Mouse (Mus musculus): ENCODE data around the gene Btbd11. TPM values are rescaled to one million over a fixed set of nuclear protein-coding genes. Genes with fewer than 3 reads are reported as not detected.

Gene Btbd11
- 0.55 and 1.8 TPM in 2 replicates for total RNA-seq (2014; rRNA removed)
- polyA plus RNA-seq (2012; rRNA removed) = 0.56 and 0.92 TPM in 2 replicates

GRCm38 (mm10) chr10:85386605-85387218 is at the start of gene Btbd11:
Gene Btbd11, plus strand, starts transcription at chr10:85386814.
- H3K27ac ChIP-seq (replicated peaks; ENCODE audit: insufficient read depth, low read depth, low read length) = no peak within 1 kb of the TSS
- peak within 1 kb of the TSS; percentile 50 for H3K4me3 ChIP-seq (ENCODE audit: insufficient read depth, low read depth, low read length)
- H3K36me3 ChIP-seq (ENCODE audit: control insufficient read depth, insufficient read depth, low read length) = no peaks in the 10 kb centered on the region
- H3K27me3 ChIP-seq (ENCODE audit: control insufficient read depth, insufficient read depth, low read length) = peaks cover 12% of the 10 kb centered on the region
- 0 out of 2 replicates have a peak, but pooled peaks cover 5% of the 10 kb centered on the region for H3K4me1 ChIP-seq (ENCODE audit: control insufficient read depth, insufficient read depth, low read length)
- peak within 1 kb of the TSS; percentile 32 for H3K9ac ChIP-seq (ENCODE audit: low read depth, low read length)
- WGBS = under 1% methylated on average over 46 of the region's 46 CpGs
- TF ChIP-seq POLR2A (IDR thresholded peaks at IDR 0.05; ENCODE audit: extremely low read depth, insufficient read depth, low read length) (peak; percentile 70; the same call in 1 of the 2 replicates), CTCF (IDR thresholded peaks at IDR 0.05; ENCODE audit: low read depth, low read length) (no peak)
- H3K79me2 ChIP-seq (ENCODE audit: control insufficient read depth, insufficient read depth, low read length) = no peaks in the 10 kb centered on the region
- DNase-seq (ENCODE audit: extremely low read depth, low read depth, low spot score) = peak; percentile 84

DNA sequence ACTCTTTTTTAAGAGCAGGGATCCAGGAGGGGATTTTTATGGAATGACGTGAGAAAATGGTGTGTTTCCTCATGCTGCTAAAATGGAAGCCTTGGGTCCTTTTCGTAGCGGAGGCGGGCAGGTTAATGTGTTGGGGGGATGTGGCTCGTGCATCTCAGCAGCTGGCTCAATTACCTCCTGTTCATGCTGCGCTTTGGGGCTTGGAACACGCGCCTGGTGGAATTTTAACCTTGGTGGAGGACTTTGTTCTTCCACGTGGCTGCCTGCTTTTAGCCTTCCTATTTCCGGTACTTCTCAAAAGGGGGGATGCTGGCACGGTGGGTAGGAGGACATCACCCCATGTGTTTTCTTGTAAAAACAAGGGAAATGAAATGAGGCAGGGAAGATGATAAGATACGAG is 47.9 kb upstream of the Btbd11 start:
- Histone ChIP-seq H3K27me3 (ENCODE audit: control insufficient read depth, insufficient read depth, low read length) (no peaks in the 10 kb centered on the region), H3K27ac (replicated peaks; ENCODE audit: insufficient read depth, low read depth, low read length) (no peak overlapping the region), H3K79me2 (ENCODE audit: control insufficient read depth, insufficient read depth, low read length) (no peaks in the 10 kb centered on the region), H3K4me1 (ENCODE audit: control insufficient read depth, insufficient read depth, low read length) (no peaks in the 10 kb centered on the region), H3K9ac (ENCODE audit: low read depth, low read length) (no peak overlapping the region), H3K4me3 (ENCODE audit: insufficient read depth, low read depth, low read length) (no peak overlapping the region), H3K36me3 (ENCODE audit: control insufficient read depth, insufficient read depth, low read length) (no peaks in the 10 kb centered on the region)
- DNase-seq (ENCODE audit: extremely low read depth, low read depth, low spot score) = no peak
- 61% methylated on average over 12 of the region's 12 CpGs for WGBS
- no peak for TF ChIP-seq POLR2A (IDR thresholded peaks at IDR 0.05; ENCODE audit: extremely low read depth, insufficient read depth, low read length)

DNA sequence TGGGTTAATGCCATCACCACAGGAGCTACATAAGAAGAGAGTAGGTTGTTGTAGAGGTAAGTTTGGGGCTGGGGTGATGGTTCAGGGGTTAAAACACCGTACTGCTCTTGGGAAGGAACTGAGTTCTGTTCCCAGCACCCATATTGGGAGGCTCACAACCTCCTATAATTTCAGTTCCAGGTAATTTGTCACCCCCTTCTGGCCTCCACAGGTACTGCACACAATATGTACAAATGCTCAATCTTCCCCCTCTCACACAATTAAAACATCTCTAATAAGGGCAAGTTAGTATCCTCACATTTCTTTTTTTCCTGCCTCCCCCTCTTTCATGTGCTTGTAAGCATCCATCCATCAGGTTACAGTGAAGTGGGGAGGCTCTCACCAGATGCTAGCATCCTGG is 44.7 kb upstream of the Btbd11 start:
- no peaks in the 10 kb centered on the region for H3K4me1 ChIP-seq (ENCODE audit: control insufficient read depth, insufficient read depth, low read length)
- H3K27me3 ChIP-seq (ENCODE audit: control insufficient read depth, insufficient read depth, low read length) = no peaks in the 10 kb centered on the region
- H3K9ac ChIP-seq (ENCODE audit: low read depth, low read length) = no peak overlapping the region
- TF ChIP-seq CTCF (IDR thresholded peaks at IDR 0.05; ENCODE audit: low read depth, low read length) = no peak
- no peak for TF ChIP-seq POLR2A (IDR thresholded peaks at IDR 0.05; ENCODE audit: extremely low read depth, insufficient read depth, low read length)
- no peaks in the 10 kb centered on the region for H3K79me2 ChIP-seq (ENCODE audit: control insufficient read depth, insufficient read depth, low read length)
- no peak overlapping the region for H3K27ac ChIP-seq (replicated peaks; ENCODE audit: insufficient read depth, low read depth, low read length)
- no peak for DNase-seq (ENCODE audit: extremely low read depth, low read depth, low spot score)
- H3K4me3 ChIP-seq (ENCODE audit: insufficient read depth, low read depth, low read length) = no peak overlapping the region
- 78% methylated on average over 1 of the region's 1 CpGs for WGBS
- no peaks in the 10 kb centered on the region for H3K36me3 ChIP-seq (ENCODE audit: control insufficient read depth, insufficient read depth, low read length)

- Histone ChIP-seq H3K4me1 (ENCODE audit: control insufficient read depth, insufficient read depth, low read length) (no peaks in the 10 kb centered on the region), H3K27ac (replicated peaks; ENCODE audit: insufficient read depth, low read depth, low read length) (no peak overlapping the region), H3K36me3 (ENCODE audit: control insufficient read depth, insufficient read depth, low read length) (no peaks in the 10 kb centered on the region), H3K79me2 (ENCODE audit: control insufficient read depth, insufficient read depth, low read length) (no peaks in the 10 kb centered on the region), H3K9ac (ENCODE audit: low read depth, low read length) (no peak overlapping the region), H3K27me3 (ENCODE audit: control insufficient read depth, insufficient read depth, low read length) (no peaks in the 10 kb centered on the region), H3K4me3 (ENCODE audit: insufficient read depth, low read depth, low read length) (no peak overlapping the region)
- 79% methylated on average over 9 of the region's 9 CpGs for WGBS
- TF ChIP-seq POLR2A (IDR thresholded peaks at IDR 0.05; ENCODE audit: extremely low read depth, insufficient read depth, low read length) (no peak), CTCF (IDR thresholded peaks at IDR 0.05; ENCODE audit: low read depth, low read length) (no peak)
- DNase-seq (ENCODE audit: extremely low read depth, low read depth, low spot score) = no peak
Measured at GRCm38 (mm10) chr10:85347171-85347570, 39.4 kb upstream of the Btbd11 start.

- Histone ChIP-seq H3K36me3 (ENCODE audit: control insufficient read depth, insufficient read depth, low read length) (no peaks in the 10 kb centered on the region), H3K27me3 (ENCODE audit: control insufficient read depth, insufficient read depth, low read length) (no peaks in the 10 kb centered on the region), H3K4me3 (ENCODE audit: insufficient read depth, low read depth, low read length) (no peak overlapping the region), H3K27ac (replicated peaks; ENCODE audit: insufficient read depth, low read depth, low read length) (no peak overlapping the region), H3K4me1 (ENCODE audit: control insufficient read depth, insufficient read depth, low read length) (no peaks in the 10 kb centered on the region), H3K9ac (ENCODE audit: low read depth, low read length) (no peak overlapping the region), H3K79me2 (ENCODE audit: control insufficient read depth, insufficient read depth, low read length) (no peaks in the 10 kb centered on the region)
- TF ChIP-seq CTCF (IDR thresholded peaks at IDR 0.05; ENCODE audit: low read depth, low read length) (no peak), POLR2A (IDR thresholded peaks at IDR 0.05; ENCODE audit: extremely low read depth, insufficient read depth, low read length) (no peak)
- no peak for DNase-seq (ENCODE audit: extremely low read depth, low read depth, low spot score)
- WGBS = 76% methylated on average over 2 of the region's 2 CpGs
Measured at GRCm38 (mm10) chr10:85352505-85352904, 34.1 kb upstream of the Btbd11 start.

DNA sequence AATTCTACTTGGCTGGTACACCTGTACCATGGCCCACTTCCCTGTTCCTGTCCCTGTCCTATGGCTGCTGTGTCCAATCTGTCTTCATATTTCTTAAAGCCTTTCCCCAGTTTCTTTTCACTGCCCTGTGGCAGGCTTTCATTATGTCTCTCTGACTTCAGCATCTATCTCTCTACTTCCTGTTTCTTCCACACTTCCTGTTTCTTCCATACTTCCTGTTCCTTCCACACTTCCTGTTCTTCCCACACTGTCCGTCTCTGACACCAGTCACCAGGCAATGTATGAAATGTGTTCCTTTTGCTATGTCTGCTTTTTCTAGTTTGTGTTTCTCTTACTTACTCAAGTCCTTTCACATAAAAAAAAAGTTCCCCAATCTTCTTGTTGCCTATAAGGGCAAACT is 32.3 kb upstream of the Btbd11 start:
- 77% methylated on average over 1 of the region's 1 CpGs for WGBS

More for the DNA sequence above, 32.3 kb upstream of the Btbd11 start:
- Histone ChIP-seq H3K79me2 (ENCODE audit: control insufficient read depth, insufficient read depth, low read length) (no peaks in the 10 kb centered on the region), H3K27ac (replicated peaks; ENCODE audit: insufficient read depth, low read depth, low read length) (no peak overlapping the region), H3K27me3 (ENCODE audit: control insufficient read depth, insufficient read depth, low read length) (no peaks in the 10 kb centered on the region), H3K4me1 (ENCODE audit: control insufficient read depth, insufficient read depth, low read length) (no peaks in the 10 kb centered on the region), H3K36me3 (ENCODE audit: control insufficient read depth, insufficient read depth, low read length) (no peaks in the 10 kb centered on the region), H3K4me3 (ENCODE audit: insufficient read depth, low read depth, low read length) (no peak overlapping the region), H3K9ac (ENCODE audit: low read depth, low read length) (no peak overlapping the region)
- no peak for TF ChIP-seq POLR2A (IDR thresholded peaks at IDR 0.05; ENCODE audit: extremely low read depth, insufficient read depth, low read length)
- no peak for TF ChIP-seq CTCF (IDR thresholded peaks at IDR 0.05; ENCODE audit: low read depth, low read length)
- DNase-seq (ENCODE audit: extremely low read depth, low read depth, low spot score) = peak; percentile 45

All from liver, adult 2 months (tissue).